Mouse (Mus musculus) cerebellum, adult 9-10 months (tissue): Measurements from ENCODE around the gene Sparc.

Experiments used
- DNase-seq: peaks from one replicate; pipeline ENCODE4 v3.0.0; 2022

Sparc gene

GRCm38 (mm10) chr11:55422978-55423377 is at the start of gene Sparc:
Sparc (minus strand) TSS chr11:55423183.
- DNase-seq = no peak

DNA sequence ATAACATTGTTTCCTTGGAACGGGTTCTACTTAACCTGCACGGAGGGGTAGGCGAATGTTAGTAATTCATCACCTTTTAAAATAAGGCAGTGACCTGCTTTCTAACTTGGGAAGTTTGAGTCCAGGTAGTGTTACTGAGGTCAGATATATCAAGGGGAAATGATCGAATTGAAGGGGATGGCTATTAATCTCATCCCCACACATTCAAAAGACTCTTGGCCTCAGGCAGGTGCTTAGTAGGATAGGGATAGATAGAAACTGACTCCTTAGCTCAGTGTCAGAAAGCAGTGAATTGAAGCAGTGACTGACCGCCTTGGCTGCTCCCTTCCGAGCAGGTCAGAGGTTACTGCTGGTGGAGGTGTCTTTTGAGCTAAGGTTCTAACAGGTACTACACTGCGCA is 48.5 kb upstream of the Sparc start:
- DNase-seq = no peak

DNA sequence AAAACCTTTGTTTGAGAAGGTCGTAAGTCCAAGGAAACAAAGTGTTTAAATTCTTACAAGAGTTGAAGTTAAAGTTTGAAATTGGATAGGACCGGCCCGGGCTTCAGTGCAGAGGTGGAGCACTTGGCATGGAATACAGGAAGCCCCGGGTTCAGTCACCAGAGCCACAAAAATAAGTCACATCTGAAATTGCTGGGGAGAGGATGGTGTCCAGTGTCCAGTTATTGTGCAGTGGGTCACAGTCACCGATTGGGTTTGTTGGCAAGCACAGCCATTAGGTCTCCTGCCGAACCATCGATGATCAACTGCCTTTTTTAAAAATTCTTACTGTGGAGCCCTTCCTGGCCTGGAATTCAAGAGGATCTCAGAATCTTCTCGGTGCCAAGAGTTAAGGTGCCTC is 47.8 kb upstream of the Sparc start:
- DNase-seq = peak; percentile 53

DNA sequence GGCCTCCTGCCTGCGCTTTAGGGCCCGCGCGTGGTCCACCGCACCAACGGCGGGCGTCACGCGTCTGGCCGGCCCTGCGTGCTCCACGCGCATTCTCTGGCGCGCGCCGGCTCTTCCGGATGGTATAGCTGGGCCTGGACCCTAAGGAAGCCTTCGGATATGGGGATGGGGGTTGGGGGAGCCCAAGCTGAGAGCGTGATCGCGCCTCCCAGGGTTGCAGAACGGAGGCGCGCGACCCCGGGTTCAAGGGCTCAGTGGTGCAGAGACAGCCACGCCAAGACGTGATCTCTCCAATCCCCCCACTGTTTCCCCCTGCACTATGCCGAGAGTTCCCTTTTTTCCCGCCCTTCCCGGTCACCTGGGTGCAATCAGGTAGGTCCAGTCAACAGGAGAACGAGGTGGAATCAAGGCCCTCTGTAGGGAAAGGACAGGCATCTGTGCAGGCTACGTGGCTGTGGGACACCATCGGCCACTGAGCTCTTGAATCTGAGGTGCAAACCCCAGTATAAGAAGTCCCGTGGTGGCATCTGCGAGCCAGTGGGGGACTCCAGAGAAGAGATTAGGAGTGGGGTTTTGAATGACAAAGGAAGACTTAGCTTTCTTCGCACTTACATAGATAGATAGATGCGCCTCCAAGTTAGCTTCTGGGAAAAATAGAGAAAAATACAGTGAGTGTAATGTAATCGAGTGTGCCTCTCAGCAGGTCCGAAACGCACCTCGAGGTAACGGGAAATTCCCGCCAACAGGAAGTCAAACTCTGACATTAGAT is 47.1 kb upstream of the Sparc start:
- peak; percentile 65 for DNase-seq

DNA sequence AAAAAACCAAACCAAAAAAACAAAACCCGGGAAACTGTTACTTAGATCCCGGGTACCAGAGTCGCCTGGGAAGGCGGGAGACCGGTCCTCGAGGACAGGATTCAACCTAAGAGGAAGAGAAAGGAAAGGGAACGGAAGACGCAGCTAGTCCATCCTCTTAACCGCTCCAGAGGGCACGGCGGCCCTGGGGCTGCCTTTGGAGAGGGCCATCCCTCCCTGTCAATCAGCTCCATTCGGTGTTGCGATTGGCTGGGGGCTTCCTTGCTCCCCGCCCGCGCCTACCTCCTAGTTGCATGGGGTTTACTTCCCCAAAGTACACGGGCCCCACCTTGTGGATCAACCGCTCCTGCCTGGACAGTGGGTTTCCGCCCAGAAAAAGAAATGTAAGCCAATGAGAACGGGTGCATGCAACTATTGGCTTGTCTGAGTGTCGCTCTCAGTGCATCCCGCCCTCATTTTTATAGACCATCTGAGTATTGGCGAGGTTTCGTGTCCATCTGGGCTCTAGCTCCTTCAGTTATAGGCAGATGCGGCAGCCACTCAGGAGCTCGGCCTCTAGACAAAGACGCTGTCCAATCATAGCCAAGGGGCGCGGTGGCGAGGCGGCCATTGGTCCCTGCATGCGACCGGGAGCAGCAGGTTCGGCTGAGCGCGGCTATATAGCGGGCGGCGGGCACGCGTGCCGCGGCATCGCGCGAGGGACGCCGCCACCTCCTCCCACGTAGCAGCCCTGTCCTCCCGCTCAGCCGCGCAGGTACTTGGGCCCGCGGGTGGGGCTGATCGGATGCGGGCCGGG is 46.3 kb upstream of the Sparc start, which contains the start of gene G3bp1:
TSS of gene G3bp1 (plus strand) at position 638 of the 796 bp plus-strand sequence.
- DNase-seq = peak; percentile 100

DNA sequence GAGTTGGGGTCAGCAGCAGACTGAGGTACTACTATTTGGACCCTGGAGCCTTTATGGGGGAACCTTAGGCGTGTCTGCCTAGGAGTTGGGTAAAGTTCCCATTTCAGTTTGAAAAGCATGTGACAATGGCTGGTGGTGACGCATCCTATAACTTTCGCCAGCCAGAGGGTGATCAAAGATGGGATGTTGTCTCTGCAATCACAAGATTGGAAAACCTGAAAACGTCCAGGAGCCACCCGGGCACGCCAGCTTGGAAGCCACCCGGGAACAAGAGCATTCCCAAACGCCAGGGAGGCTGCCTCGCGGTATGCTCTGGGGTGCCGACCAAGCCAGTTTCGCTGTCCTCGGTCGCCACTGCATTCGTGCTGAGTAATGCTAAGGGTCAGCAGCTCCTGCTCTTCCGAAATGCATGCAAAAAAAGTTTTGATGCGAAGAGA is 45.6 kb upstream of the Sparc start:
- DNase-seq = no peak

GRCm38 (mm10) chr11:55468012-55468411 is 45.0 kb upstream of the Sparc start:
- peak; percentile 48 for DNase-seq

DNA sequence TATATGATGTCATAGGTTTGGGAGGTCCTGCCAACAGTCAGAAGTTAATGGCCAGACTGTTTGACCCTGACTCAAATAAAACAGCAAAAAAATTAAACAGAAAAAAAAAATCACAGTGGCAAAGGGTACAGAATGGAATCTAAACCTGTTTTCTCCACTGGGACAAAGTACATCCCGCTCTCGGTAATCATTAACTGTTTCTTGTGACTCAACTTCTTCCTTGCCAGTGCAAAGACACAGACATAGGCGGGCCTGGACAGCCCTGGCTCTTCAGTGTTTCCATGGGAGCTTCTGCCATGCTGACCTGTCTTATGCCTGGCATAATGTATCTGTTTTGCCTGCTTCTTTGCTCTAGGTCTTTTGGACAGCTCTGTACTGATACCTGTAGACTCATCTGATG is 42.2 kb upstream of the Sparc start:
- DNase-seq = no peak

DNA sequence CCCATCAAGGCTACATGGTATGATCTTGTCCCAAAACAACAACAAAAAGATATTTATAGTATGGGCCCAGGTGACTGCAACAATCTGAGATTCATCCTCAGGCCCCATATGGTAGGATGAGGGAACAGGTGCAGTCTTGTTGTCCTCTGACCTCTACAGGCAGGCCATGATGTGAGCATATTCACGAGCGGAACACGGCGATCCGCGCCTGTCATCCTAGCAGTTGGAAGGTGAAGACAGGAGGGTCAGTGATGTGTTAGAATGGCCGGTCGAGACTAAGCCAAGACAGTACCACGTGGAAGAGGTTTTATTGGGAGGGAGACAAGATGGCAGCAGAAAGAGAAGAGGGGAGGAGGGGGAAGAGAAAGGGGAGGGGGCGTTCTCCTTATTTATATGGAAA is 41.7 kb upstream of the Sparc start:
- DNase-seq = no peak

GRCm38 (mm10) chr11:55462149-55462548 is 39.2 kb upstream of the Sparc start:
- peak; percentile 53 for DNase-seq

DNA sequence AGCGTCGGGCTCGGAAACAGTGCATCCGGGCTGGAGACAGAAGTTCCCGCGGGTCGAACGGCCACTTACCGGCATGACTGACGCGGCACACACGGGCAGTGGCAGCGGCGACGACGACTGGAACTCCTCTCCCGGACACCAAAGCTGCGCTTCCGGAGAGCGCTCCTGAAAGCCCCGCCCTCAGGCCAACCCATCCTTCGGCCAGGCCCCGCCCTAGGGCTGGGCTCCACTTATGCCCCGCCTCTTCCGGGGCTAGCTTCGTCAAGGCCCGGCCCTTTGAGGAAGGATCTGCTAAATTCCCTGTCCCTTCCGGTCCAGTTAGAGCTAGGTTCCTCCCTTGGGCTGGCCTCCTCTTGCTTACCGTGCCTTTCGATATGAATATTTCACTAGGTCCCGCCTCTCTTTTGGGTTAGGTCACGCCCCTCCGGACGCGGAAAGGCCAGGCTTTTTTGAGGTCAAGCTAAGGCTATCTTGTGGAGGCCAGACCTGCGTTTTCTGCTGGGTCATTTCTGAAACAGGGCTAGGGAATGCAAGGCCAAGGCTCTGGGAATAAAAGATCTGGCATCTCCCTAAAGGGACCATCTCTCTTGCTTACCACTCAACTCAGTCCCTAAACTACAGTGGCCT is 38.1 kb upstream of the Sparc start, which contains the start of gene Atox1:
TSS of gene Atox1 (minus strand) at position 221 of the 627 bp plus-strand sequence.
- DNase-seq = peak; percentile 95

GRCm38 (mm10) chr11:55460559-55461018 is 37.6 kb upstream of the Sparc start:
- peak; percentile 69 for DNase-seq

DNA sequence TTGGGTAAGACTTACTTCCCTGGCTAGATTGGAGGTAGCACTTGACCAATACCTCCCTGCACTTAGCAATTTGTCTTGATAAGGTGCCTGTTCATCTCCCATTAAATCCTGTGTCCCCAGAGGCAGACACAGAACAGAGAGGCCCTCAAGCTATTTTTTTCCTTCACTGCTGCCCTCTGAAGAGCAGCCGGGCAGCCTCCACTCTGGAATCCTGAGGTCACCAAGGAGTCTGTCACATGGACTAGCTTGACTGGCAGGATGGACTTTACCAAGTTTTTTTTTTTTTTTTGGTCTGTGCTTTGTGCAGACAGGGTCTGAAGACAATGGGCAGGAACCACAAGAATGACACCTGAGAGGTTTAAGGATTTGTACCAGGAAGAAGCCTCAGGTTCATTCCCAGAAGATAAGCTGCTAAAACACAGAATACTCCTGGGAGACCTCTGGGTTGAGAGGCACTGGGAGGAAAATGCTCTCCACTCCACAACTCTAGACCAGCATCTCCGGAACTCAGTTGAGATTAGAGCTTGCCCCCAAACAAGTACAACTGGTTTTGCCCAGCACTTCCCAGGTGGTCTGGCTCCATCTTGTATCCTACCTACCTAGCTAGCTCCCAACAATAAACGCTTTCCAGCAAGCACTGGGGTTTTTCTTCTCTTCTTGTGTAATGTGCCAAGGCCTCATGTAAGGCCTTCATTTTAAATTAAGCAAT is 37.0 kb upstream of the Sparc start:
- peak; percentile 42 for DNase-seq

DNA sequence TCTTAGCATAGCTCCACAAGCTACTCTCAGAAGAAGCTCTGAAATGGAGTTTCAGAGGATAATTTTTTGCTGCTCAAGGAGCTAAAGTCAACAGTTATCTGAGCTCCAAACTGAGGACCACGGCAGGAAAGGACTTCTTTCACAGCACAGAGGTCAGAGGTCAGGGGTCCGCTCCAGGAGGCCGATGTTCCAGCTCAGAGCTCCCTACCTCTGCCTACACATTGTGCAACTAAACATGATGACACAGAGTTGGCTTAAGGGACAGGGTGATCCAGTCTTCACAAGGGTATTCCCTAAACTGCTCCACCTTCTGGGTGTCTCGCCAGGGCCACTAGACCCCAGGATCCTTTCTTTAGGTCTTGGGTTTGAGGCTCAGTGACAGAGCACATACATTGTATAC is 35.5 kb upstream of the Sparc start:
- DNase-seq = no peak

DNA sequence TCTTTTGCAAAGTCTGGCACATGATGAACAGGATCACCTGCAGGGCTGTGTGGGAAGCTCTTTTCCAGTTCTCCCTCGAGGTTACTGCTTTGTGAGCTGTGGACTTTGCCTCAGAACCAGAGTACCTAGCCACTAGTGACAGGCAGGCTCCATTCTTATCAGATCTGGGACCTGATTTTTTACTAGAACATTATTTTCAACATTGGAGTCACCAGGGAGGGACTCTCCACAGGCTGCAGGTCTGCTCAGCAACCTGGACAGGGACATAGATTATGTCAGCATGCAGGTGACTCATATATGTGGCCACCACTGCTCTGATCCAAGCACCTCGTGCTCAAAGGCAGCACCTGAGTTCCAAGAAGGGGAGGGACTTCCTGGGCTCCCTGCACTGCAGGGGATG is 32.2 kb upstream of the Sparc start:
- no peak for DNase-seq

GRCm38 (mm10) chr11:55453640-55454039 is 30.7 kb upstream of the Sparc start:
- no peak for DNase-seq

DNA sequence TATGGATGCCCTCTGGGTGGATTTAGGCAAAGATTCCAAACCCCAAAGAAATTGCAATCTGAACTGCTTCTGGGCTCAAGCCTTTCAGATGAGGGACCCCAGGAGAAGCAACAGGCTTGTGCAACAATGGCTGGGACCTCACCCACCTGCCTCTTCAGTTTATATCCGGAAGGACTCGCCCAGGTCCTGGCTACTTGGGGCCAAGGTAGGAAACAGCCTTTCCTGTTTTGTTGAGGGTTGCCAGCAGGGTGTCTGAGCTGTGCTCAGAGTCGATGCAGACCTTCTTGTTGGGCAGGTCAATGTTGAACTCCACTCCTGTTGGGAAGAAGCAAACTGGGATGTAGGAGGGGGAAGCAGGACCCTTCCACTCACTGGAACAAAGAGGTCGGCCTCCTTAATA is 27.3 kb upstream of the Sparc start:
- no peak for DNase-seq

GRCm38 (mm10) chr11:55449531-55449930 is 26.5 kb upstream of the Sparc start:
- no peak for DNase-seq

DNA sequence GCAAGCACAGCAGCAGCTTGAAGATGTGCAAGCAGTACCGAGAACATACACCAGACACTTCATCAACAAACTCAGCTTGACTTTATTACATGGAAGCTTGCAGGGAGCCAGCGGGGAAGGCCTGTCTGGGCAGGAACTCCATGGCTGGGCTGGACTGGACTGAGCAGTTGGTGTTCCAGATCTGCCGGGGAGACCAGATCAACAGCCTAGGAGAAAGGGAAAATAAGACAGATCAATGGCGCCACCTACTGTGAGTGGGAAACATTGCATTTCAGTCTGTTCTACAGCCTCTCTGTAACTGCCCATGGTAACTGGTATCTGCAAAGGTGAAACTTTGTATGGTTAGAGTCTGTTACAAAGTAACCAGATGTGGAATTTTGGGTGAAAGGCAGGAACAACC is 23.6 kb upstream of the Sparc start:
- peak; percentile 90 for DNase-seq

DNA sequence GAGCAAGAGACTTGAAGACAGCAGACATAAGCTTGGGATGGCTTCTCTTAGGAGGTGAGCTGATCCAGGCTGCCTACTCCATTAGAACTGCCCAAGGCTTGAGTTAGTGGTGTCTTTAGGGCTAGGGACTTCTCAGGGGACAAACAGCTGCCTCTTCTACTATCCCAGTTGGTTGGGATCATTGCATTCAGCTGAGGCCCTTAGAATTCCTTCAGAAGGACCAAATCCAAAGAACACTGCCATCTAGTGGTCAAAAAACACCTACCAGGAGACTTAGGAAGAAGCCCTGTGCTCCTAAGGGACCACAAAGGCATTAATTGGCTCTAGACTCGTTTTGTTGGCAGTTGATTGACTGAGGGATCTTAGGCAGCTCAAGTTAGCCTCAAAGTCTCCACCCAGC is 21.8 kb upstream of the Sparc start:
- DNase-seq = peak; percentile 85

DNA sequence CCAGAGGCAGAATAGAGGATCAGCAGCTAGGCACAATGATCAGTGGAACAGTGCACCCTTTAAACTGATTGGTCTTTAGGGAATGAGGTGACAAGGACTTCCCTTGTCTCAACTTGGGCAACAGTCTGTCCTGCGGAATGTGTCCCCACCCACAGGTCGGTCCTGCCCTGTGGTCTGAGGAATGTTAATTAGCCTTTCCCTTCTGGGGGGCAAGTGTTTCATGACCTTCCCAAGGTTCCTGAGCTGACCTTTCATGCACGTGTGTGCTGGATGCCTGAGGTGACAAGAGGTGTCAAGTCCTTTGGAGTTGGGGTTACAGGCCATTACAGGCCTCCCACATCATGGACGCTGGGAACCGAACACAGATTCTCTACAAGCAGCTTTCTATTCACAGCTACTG is 16.7 kb upstream of the Sparc start:
- no peak for DNase-seq

- peak; percentile 68 for DNase-seq
These were observed 15.0 kb upstream of the Sparc start for GRCm38 (mm10) chr11:55438031-55438430.

DNA sequence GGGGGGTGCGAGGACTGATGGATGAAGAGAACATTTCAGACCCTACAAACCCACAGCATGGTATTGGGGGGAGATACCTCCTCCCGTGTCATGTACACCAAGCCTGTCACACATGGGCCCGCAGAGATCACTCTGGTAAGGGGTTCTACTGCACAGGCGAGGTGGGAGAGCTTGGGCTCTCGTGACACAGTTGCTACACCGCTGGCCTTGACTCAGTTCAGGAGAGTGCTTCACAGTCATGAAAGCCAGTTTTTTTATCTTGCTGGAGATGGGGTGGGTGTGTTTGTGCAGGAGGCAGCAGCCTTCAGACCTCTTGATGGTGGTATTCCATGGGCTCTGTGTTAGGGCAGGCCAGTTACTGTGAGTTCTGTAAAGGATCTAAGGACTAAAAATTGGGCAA is 13.1 kb upstream of the Sparc start:
- no peak for DNase-seq
